Mouse (Mus musculus): ENCODE data around the gene Fgfr2. TPM values are rescaled to one million over a fixed set of nuclear protein-coding genes. Genes with fewer than 3 reads are reported as not detected.

The Fgfr2 gene
- polyA plus RNA-seq, 1 experiment from 2014 or later, result 11.4 TPM

- Histone ChIP-seq H3K27me3 (ENCODE audit: control insufficient read depth, insufficient read depth, low read depth, low read length) (peaks cover 2% of the 10 kb centered on the region; the same call in 1 of the 2 replicates), H3K4me1 (ENCODE audit: control insufficient read depth, low read depth, low read length) (peaks cover 29% of the 10 kb centered on the region), H3K4me3 (ENCODE audit: low read depth, low read length) (no peak overlapping the region), H3K36me3 (ENCODE audit: control insufficient read depth, insufficient read depth) (no peaks in the 10 kb centered on the region), H3K27ac (ENCODE audit: low read length) (no peak overlapping the region), H3K4me2 (ENCODE audit: low read depth, low read length) (no peak overlapping the region), H3K9me3 (replicated peaks; ENCODE audit: control insufficient read depth, low read length) (no peaks in the 10 kb centered on the region), H3K9ac (ENCODE audit: low read depth, low read length) (no peak overlapping the region)
- no peak for ATAC-seq (ENCODE audit: low read depth)
- 79% methylated on average over 3 of the region's 3 CpGs for WGBS (ENCODE audit: insufficient replicate concordance)
Measured at GRCm38 (mm10) chr7:132497142-132497541, 626.0 kb downstream of the Fgfr2 start.

- peak; percentile 85 for ATAC-seq (ENCODE audit: low read depth)
- Histone ChIP-seq H3K27me3 (ENCODE audit: control insufficient read depth, insufficient read depth, low read depth, low read length) (no peaks in the 10 kb centered on the region), H3K9ac (ENCODE audit: low read depth, low read length) (no peak overlapping the region), H3K4me1 (ENCODE audit: control insufficient read depth, low read depth, low read length) (peaks cover 34% of the 10 kb centered on the region), H3K4me3 (ENCODE audit: low read depth, low read length) (no peak overlapping the region), H3K27ac (ENCODE audit: low read length) (peak overlapping the region; percentile 84), H3K36me3 (ENCODE audit: control insufficient read depth, insufficient read depth) (no peaks in the 10 kb centered on the region), H3K4me2 (ENCODE audit: low read depth, low read length) (peak overlapping the region; percentile 31), H3K9me3 (replicated peaks; ENCODE audit: control insufficient read depth, low read length) (no peaks in the 10 kb centered on the region)
- 12% methylated on average over 4 of the region's 4 CpGs for whole genome bisulfite sequencing (ENCODE audit: insufficient replicate concordance)
Measured at GRCm38 (mm10) chr7:132494263-132494662, 628.9 kb downstream of the Fgfr2 start.

GRCm38 (mm10) chr7:132493632-132494031 lies 629.5 kb downstream of the Fgfr2 start:
- Histone ChIP-seq H3K36me3 (ENCODE audit: control insufficient read depth, insufficient read depth) (no peaks in the 10 kb centered on the region), H3K9me3 (replicated peaks; ENCODE audit: control insufficient read depth, low read length) (no peaks in the 10 kb centered on the region), H3K4me1 (ENCODE audit: control insufficient read depth, low read depth, low read length) (peaks cover 34% of the 10 kb centered on the region), H3K27ac (ENCODE audit: low read length) (peak overlapping the region; percentile 84), H3K27me3 (ENCODE audit: control insufficient read depth, insufficient read depth, low read depth, low read length) (no peaks in the 10 kb centered on the region), H3K4me2 (ENCODE audit: low read depth, low read length) (peak overlapping the region; percentile 50), H3K4me3 (ENCODE audit: low read depth, low read length) (no peak overlapping the region), H3K9ac (ENCODE audit: low read depth, low read length) (peak overlapping the region; percentile 40; the same call in 1 of the 2 replicates)
- 15% methylated on average over 3 of the region's 3 CpGs for WGBS (ENCODE audit: insufficient replicate concordance)
- ATAC-seq (ENCODE audit: low read depth), result peak; percentile 89

GRCm38 (mm10) chr7:132491902-132492301 lies 631.2 kb downstream of the Fgfr2 start:
- ATAC-seq (ENCODE audit: low read depth), result no peak
- WGBS (ENCODE audit: insufficient replicate concordance), result 50% methylated on average over 7 of the region's 7 CpGs
- Histone ChIP-seq H3K27me3 (ENCODE audit: control insufficient read depth, insufficient read depth, low read depth, low read length) (no peaks in the 10 kb centered on the region), H3K36me3 (ENCODE audit: control insufficient read depth, insufficient read depth) (no peaks in the 10 kb centered on the region), H3K4me3 (ENCODE audit: low read depth, low read length) (no peak overlapping the region), H3K27ac (ENCODE audit: low read length) (no peak overlapping the region), H3K9ac (ENCODE audit: low read depth, low read length) (no peak overlapping the region), H3K4me1 (ENCODE audit: control insufficient read depth, low read depth, low read length) (peaks cover 34% of the 10 kb centered on the region), H3K9me3 (replicated peaks; ENCODE audit: control insufficient read depth, low read length) (no peaks in the 10 kb centered on the region), H3K4me2 (ENCODE audit: low read depth, low read length) (no peak overlapping the region)

- no peak overlapping the region for H3K9ac ChIP-seq (ENCODE audit: low read depth, low read length)
- H3K4me2 ChIP-seq (ENCODE audit: low read depth, low read length), result no peak overlapping the region
- WGBS (ENCODE audit: insufficient replicate concordance), result 36% methylated on average over 6 of the region's 6 CpGs
- H3K27ac ChIP-seq (ENCODE audit: low read length), result no peak overlapping the region
- H3K9me3 ChIP-seq (replicated peaks; ENCODE audit: control insufficient read depth, low read length), result no peaks in the 10 kb centered on the region
- H3K4me3 ChIP-seq (ENCODE audit: low read depth, low read length), result no peak overlapping the region
- no peak for ATAC-seq (ENCODE audit: low read depth)
- H3K36me3 ChIP-seq (ENCODE audit: control insufficient read depth, insufficient read depth), result no peaks in the 10 kb centered on the region
- peaks cover 5% of the 10 kb centered on the region for H3K4me1 ChIP-seq (ENCODE audit: control insufficient read depth, low read depth, low read length)
- H3K27me3 ChIP-seq (ENCODE audit: control insufficient read depth, insufficient read depth, low read depth, low read length), result no peaks in the 10 kb centered on the region
Measured at GRCm38 (mm10) chr7:132487361-132487760, 635.8 kb downstream of the Fgfr2 start.

- Histone ChIP-seq H3K9ac (ENCODE audit: low read depth, low read length) (no peak overlapping the region), H3K4me3 (ENCODE audit: low read depth, low read length) (no peak overlapping the region), H3K4me2 (ENCODE audit: low read depth, low read length) (no peak overlapping the region), H3K27ac (ENCODE audit: low read length) (no peak overlapping the region), H3K9me3 (replicated peaks; ENCODE audit: control insufficient read depth, low read length) (no peaks in the 10 kb centered on the region), H3K4me1 (ENCODE audit: control insufficient read depth, low read depth, low read length) (no peaks in the 10 kb centered on the region; the same call in 1 of the 2 replicates), H3K27me3 (ENCODE audit: control insufficient read depth, insufficient read depth, low read depth, low read length) (no peaks in the 10 kb centered on the region), H3K36me3 (ENCODE audit: control insufficient read depth, insufficient read depth) (no peaks in the 10 kb centered on the region)
- 72% methylated on average over 9 of the region's 9 CpGs for WGBS (ENCODE audit: insufficient replicate concordance)
- ATAC-seq (ENCODE audit: low read depth), result no peak
Measured at GRCm38 (mm10) chr7:132486403-132487178, 636.6 kb downstream of the Fgfr2 start.

GRCm38 (mm10) chr7:132484424-132484823 lies 638.7 kb downstream of the Fgfr2 start:
- H3K27ac ChIP-seq (ENCODE audit: low read length), result no peak overlapping the region
- no peak for ATAC-seq (ENCODE audit: low read depth)
- H3K4me1 ChIP-seq (ENCODE audit: control insufficient read depth, low read depth, low read length), result no peaks in the 10 kb centered on the region
- 20% methylated on average over 5 of the region's 5 CpGs for WGBS (ENCODE audit: insufficient replicate concordance)
- H3K4me2 ChIP-seq (ENCODE audit: low read depth, low read length), result no peak overlapping the region
- no peaks in the 10 kb centered on the region for H3K27me3 ChIP-seq (ENCODE audit: control insufficient read depth, insufficient read depth, low read depth, low read length)
- H3K9me3 ChIP-seq (replicated peaks; ENCODE audit: control insufficient read depth, low read length), result no peaks in the 10 kb centered on the region
- no peaks in the 10 kb centered on the region for H3K36me3 ChIP-seq (ENCODE audit: control insufficient read depth, insufficient read depth)
- H3K9ac ChIP-seq (ENCODE audit: low read depth, low read length), result no peak overlapping the region
- H3K4me3 ChIP-seq (ENCODE audit: low read depth, low read length), result no peak overlapping the region

GRCm38 (mm10) chr7:132480696-132481306 lies 642.3 kb downstream of the Fgfr2 start:
- no peak overlapping the region for H3K4me2 ChIP-seq (ENCODE audit: low read depth, low read length)
- H3K36me3 ChIP-seq (ENCODE audit: control insufficient read depth, insufficient read depth), result no peaks in the 10 kb centered on the region
- WGBS (ENCODE audit: insufficient replicate concordance), result 40% methylated on average over 4 of the region's 4 CpGs
- ATAC-seq (ENCODE audit: low read depth), result no peak
- no peak overlapping the region for H3K27ac ChIP-seq (ENCODE audit: low read length)
- no peak overlapping the region for H3K9ac ChIP-seq (ENCODE audit: low read depth, low read length)
- no peaks in the 10 kb centered on the region for H3K9me3 ChIP-seq (replicated peaks; ENCODE audit: control insufficient read depth, low read length)
- no peaks in the 10 kb centered on the region for H3K27me3 ChIP-seq (ENCODE audit: control insufficient read depth, insufficient read depth, low read depth, low read length)
- H3K4me1 ChIP-seq (ENCODE audit: control insufficient read depth, low read depth, low read length), result no peaks in the 10 kb centered on the region
- H3K4me3 ChIP-seq (ENCODE audit: low read depth, low read length), result no peak overlapping the region

GRCm38 (mm10) chr7:132478295-132478809 lies 644.8 kb downstream of the Fgfr2 start:
- Histone ChIP-seq H3K27ac (ENCODE audit: low read length) (no peak overlapping the region), H3K9ac (ENCODE audit: low read depth, low read length) (no peak overlapping the region), H3K36me3 (ENCODE audit: control insufficient read depth, insufficient read depth) (no peaks in the 10 kb centered on the region), H3K4me2 (ENCODE audit: low read depth, low read length) (no peak overlapping the region), H3K4me3 (ENCODE audit: low read depth, low read length) (no peak overlapping the region), H3K27me3 (ENCODE audit: control insufficient read depth, insufficient read depth, low read depth, low read length) (no peaks in the 10 kb centered on the region), H3K9me3 (replicated peaks; ENCODE audit: control insufficient read depth, low read length) (no peaks in the 10 kb centered on the region), H3K4me1 (ENCODE audit: control insufficient read depth, low read depth, low read length) (no peaks in the 10 kb centered on the region)
- no peak for ATAC-seq (ENCODE audit: low read depth)
- WGBS (ENCODE audit: insufficient replicate concordance), result 66% methylated on average over 9 of the region's 9 CpGs
